Mouse (Mus musculus): ENCODE measurements at regions not wholly inside any gene's neighbourhood (a gene's known extent, or its start where the extent isn't known, plus 50 kb on each side); places are given as distances from the start of the nearest gene placed in this dataset.

- no peak for TF ChIP-seq CTCF (IDR thresholded peaks at IDR 0.05; ENCODE audit: low read depth, low read length)
- TF ChIP-seq EP300 (IDR thresholded peaks at IDR 0.05; ENCODE audit: insufficient read depth, low read depth, low read length), result no peak
- TF ChIP-seq POLR2A (IDR thresholded peaks at IDR 0.05; ENCODE audit: insufficient read depth, low read length), result no peak
Observed at GRCm38 (mm10) chr15:56030007-56030406, 1447.4 kb downstream of the Slc22a22 start.
